Mouse (Mus musculus): Measurements from ENCODE around the gene Abcb4. TPM values are rescaled to one million over a fixed set of nuclear protein-coding genes. Genes with fewer than 3 reads are reported as not detected.
"Not testable (repeated sequence)": the region's sequence is repeated elsewhere in the genome, so short reads cannot be mapped to it uniquely, and the experiment has no call there.

The Abcb4 gene
- total RNA-seq, 2 experiments from 2014 or later, result 1.4 TPM

- ATAC-seq (replicated peaks; ENCODE audit: poor library complexity, severe bottlenecking), result no peak
Observed at GRCm38 (mm10) chr5:8902141-8902817, 8.8 kb downstream of the Abcb4 start.

- ATAC-seq (replicated peaks; ENCODE audit: poor library complexity, severe bottlenecking), result no peak
Observed at GRCm38 (mm10) chr5:8904539-8904938, 11.0 kb downstream of the Abcb4 start.

DNA sequence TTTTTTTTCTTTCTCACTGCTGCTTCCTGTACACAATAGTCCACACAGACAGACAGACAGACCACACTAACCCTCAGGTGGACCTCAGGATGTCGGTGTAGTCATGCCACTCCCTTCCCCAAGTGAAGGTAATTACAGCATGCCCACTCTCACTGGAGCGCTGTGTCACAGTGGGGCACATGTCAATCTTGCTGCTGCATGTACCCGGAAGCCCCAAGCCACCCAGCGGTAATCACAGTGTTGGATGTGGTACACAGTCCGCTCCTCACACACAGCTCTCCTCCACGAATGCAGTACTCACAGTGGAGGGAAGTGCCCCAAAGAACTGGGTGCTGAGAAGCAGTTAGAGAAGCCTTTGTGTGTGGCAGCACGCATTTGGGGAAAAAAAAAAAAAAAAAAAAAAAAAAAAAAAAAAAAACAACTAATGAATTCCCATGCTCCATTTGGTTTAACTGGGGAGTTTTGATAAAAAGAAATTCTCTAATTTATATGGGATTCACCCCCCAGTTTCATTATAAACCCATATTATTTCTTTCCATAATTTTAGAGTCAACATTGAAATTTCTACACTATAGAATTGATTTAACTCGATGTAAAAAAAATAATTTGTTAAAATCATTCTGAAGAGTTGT lies 18.2 kb downstream of the Abcb4 start:
- peak; percentile 98 for ATAC-seq (replicated peaks; ENCODE audit: poor library complexity, severe bottlenecking)

DNA sequence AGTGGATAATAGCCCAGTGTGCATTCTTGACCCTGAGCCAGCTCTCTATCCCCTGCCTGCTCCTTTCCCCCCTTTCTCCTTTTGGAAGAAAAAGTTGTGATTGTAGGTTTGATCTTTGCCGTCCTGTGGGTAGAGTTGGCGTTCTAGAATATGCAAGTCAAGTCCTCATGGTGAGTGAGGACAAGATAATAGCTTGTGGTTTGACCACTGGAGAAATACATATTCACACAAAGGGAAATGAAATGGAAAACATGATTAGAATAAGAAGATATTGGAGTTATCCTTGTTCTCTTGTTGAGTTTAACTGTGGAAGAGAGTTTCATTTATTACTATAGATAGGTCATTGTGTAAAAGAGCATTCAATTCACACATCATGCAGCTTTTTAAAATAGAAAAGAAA lies 22.9 kb downstream of the Abcb4 start:
- ATAC-seq (replicated peaks; ENCODE audit: poor library complexity, severe bottlenecking), result no peak

DNA sequence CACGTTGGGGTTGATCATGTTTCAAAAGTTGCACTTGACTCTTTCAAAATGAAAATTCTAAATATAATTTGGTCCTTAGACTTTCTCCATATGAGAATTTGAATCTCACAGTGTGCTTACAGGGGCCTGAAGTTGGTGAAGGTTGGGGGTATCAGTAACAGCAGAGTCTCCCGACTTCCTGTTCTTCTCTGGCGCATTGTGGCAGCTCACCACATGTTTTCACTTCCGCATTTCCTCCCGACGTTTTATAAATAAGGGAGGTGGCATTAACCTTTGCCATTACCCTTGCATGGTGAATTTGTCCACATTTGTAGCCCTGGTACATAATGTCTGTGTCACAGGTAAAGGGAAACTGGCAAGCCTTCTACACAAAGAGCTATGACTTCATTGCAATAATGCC lies 23.6 kb downstream of the Abcb4 start:
- ATAC-seq (replicated peaks; ENCODE audit: poor library complexity, severe bottlenecking), result peak; percentile 99

DNA sequence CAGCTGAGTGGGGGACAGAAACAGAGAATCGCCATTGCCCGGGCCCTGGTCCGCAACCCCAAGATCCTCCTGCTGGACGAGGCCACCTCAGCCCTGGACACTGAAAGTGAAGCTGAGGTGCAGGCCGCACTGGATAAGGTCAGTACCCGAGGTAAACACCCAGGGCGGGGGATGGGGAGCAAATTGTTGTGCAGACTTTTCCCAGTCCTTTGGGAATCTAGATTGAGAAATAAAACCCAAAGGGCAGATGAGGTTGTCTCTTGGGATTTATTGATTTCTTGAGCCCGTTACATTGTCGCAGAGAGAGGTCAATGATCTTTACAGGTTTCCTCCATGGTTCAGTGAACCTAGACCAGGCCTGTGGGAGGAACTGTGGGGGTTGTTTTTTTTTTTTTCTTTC lies 34.9 kb downstream of the Abcb4 start:
- no peak for ATAC-seq (replicated peaks; ENCODE audit: poor library complexity, severe bottlenecking)

DNA sequence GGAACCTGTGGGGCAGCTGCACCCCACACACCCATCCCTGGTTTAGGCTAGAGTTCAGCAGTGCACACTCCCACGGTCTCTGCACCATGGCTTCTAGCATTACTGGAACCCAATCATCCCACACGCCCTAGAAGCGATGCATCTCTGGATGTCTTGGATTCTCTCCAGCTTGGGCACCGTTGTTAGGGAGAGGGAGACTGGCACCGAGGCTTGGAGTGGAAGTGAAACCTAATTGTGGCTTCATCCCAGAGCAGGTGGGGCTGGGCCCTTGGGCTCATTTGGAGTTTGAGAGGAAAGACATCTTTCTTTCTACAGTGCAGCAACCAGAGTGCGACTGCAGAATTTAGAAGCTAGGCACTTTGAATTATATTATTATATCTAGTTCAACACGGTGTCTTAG lies 44.4 kb downstream of the Abcb4 start:
- ATAC-seq (replicated peaks; ENCODE audit: poor library complexity, severe bottlenecking), result peak; percentile 88

DNA sequence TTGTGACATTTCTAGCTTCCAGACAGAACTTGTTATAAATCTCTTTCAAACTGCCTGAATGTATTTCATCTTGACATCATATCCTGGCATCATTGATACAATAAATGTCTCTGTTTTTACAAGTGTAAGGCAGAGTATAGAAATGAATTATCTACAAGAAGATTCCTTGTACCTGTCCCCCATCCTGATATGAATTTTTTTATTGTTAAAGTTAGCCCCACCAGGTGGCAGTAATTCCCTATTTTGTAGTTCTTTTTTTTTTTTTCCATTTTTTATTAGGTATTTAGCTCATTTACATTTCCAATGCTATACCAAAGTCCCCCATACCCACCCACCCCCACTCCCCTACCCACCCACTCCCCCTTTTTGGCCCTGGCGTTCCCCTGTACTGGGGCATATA lies 47.7 kb downstream of the Abcb4 start:
- ATAC-seq (replicated peaks; ENCODE audit: poor library complexity, severe bottlenecking), result not testable (repeated sequence)

GRCm38 (mm10) chr5:8943836-8944235 lies 50.3 kb downstream of the Abcb4 start:
- ATAC-seq (replicated peaks; ENCODE audit: poor library complexity, severe bottlenecking), result peak; percentile 100

GRCm38 (mm10) chr5:8947423-8948110 lies 54.0 kb downstream of the Abcb4 start:
- ATAC-seq (replicated peaks; ENCODE audit: poor library complexity, severe bottlenecking), result no peak

DNA sequence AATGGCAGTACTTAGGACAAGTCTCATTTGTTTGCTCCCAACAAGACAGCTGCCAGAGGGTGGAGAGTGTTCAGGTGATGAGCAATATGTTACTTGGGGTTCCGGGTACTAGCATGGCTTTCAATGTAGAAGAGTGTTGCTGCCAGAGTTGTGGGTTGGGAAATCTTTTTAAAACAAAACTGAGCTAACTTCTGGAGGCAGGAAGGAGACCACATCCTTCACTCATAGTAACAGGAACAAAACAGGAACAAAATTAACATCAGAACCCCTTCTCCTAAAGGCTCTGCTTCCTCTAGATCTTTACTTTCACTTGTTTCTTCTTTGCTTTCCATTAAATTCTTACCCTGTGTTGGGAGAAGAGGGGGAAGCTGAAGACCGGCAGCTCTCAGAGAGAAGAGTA lies 60.1 kb downstream of the Abcb4 start:
- ATAC-seq (replicated peaks; ENCODE audit: poor library complexity, severe bottlenecking), result peak; percentile 90

GRCm38 (mm10) chr5:8955544-8955943 lies 62.0 kb downstream of the Abcb4 start:
- 0 out of 2 replicates have a peak, but pooled peaks have one; percentile 23 for ATAC-seq (replicated peaks; ENCODE audit: poor library complexity, severe bottlenecking)

GRCm38 (mm10) chr5:8960534-8960933 lies 67.0 kb downstream of the Abcb4 start:
- ATAC-seq (replicated peaks; ENCODE audit: poor library complexity, severe bottlenecking), result no peak

GRCm38 (mm10) chr5:8964487-8964886 lies 71.0 kb downstream of the Abcb4 start:
- peak; percentile 55 for ATAC-seq (replicated peaks; ENCODE audit: poor library complexity, severe bottlenecking)

- ATAC-seq (replicated peaks; ENCODE audit: poor library complexity, severe bottlenecking), result peak; percentile 53; the same call in 1 of the 2 replicates
Observed at GRCm38 (mm10) chr5:8970694-8971093, 77.2 kb downstream of the Abcb4 start.

DNA sequence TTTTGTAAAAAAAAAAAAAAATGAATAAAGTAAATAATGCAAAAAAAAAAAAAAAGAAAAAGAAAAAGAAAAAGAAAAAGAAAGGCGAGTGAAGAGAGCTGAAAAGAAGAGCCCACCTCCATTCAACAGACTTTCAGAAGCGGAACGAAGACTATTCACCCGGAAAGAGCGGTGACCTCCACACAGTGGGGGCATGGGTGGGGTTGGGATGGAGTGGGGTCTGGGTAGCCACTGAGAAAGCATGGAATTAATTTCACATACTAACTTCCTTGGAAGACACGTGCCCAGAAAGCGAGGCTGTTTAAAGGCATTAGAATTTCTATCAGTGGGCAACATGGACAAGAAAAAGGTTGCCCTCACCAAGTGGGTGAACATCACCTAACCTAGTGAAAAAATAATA lies 78.8 kb downstream of the Abcb4 start:
- ATAC-seq (replicated peaks; ENCODE audit: poor library complexity, severe bottlenecking), result no peak

- ATAC-seq (replicated peaks; ENCODE audit: poor library complexity, severe bottlenecking), result no peak
Observed at GRCm38 (mm10) chr5:8974721-8975120, 81.2 kb downstream of the Abcb4 start.

GRCm38 (mm10) chr5:8985470-8985869 lies 92.0 kb downstream of the Abcb4 start:
- ATAC-seq (replicated peaks; ENCODE audit: poor library complexity, severe bottlenecking), result no peak

- ATAC-seq (replicated peaks; ENCODE audit: poor library complexity, severe bottlenecking), result peak; percentile 67
Observed at GRCm38 (mm10) chr5:8987925-8988324, 94.4 kb downstream of the Abcb4 start.

DNA sequence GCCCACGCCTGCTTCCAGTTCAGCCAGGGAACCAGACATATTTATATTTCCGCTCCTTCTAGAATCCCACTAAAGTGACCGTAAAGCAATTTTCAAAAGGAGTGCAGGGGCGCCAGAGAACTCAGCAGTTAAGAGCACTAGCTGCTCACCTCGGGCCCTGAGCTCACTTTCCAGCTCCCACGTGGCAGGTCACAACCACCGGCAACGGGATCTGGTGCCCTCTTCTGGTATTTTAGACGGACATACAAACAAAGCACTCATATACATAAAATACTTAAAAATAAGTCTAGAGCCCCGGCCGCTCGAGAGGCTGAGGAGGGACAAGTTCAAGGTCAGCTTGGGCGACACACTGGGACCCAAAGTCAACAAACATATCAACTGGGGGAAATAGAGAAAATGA lies 97.0 kb downstream of the Abcb4 start:
- no peak for ATAC-seq (replicated peaks; ENCODE audit: poor library complexity, severe bottlenecking)

DNA sequence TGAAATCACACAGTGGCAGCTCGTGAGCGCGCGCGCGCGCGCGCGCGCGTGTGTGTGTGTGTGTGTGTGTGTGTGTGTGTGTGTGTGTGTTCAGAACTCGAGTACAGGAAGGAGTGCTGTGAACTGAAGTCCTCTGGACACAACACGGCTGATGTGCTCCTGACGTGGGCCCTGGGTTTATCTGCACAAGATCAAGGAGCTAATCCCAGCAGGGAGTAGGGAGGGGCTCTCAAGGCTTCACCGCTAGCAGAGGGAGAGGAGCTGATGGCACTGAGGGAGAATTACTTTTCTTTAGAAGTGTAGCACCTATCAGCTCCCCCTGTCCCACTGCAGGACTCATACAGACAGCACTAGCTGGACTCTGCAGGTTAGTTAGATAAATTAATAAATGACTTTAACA lies 98.1 kb downstream of the Abcb4 start:
- no peak for ATAC-seq (replicated peaks; ENCODE audit: poor library complexity, severe bottlenecking)

Measured in granulocyte monocyte progenitor cell, adult 5-6 weeks (primary cell).